Mouse (Mus musculus): ENCODE measurements around the gene 1500009L16Rik.

1500009L16Rik gene

DNA sequence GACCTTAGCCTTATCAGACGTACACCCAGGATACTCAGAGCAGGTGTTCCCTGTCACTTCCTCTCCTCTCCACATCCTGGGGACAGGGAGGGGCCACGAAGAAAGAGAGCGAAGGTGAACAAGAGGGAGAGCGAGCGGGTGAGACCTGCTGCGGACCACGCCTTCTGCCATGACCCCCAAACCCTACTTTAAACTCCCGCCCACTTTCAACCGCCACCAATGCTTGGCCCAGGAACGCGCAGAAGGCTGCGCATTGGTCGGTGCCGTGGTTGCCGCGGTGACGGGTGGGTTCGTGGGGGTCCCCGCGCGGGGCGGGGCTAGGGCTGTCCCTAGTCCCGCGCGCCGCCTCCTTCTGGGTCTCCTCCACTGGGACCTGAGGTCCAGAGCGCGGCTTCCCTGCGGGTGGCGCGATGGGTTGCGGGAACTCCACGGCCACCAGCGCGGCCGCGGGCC, at the start of gene 1500009L16Rik:
TSS of gene 1500009L16Rik (plus strand) at position 287 of the 453 bp plus-strand sequence.
- POLR2A ChIA-PET = interaction anchor here in 2 of 4 experiments (1.0 to 3.6 kb wide), 6 partner anchors 9 to 74 kb away, joined by 3 to 9 read pairs (median 3); partner anchors contain the start of gene Appl2 (in 1 of the 2)

DNA sequence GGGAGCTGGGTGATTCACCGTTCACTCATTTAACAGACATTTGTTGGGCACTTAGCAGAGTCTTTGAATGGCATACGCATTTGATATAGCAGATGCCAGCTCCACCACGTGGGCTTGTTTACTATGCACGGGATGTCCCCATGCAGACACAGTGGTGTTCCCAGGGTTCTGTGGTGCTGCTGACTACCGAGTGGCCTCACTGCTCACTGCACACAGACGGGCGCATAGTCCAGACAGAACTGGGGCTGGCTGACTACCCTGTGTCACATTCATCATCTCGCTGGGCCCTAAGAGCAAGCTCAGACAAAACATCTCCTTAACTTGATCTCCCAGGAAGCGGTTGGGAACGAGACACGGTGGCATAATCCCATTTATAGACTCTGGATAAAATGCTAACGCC, 41.3 kb upstream of the 1500009L16Rik start:
- POLR2A ChIA-PET = no interaction called here

More for the DNA sequence above, at the start of gene 1500009L16Rik:
- CTCF ChIA-PET = interaction anchor here in 3 of 4 experiments (0.6 to 3.7 kb wide), 4 partner anchors 53 to 558 kb away, joined by 5 to 12 read pairs (median 7); no protein-coding TSS in a partner anchor

DNA sequence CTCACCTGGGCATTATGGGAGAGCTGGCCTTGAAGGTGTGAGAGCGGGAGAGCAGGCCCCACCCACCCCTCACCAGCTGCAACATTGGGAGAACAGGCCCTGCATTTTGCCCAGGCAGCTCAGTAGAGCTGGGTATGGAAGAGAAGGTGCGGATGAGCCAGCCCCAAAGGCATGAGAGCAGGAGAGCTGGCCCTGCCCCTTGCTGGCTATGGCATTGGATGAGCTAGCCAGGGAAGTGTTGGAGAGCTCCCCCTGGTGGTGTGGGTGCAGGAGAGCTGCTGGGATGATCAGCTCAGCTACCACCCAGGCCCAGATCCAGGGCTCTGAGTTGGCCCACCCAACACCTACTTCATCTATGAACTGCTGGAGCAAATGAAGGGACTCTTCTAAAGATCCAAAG, 34.5 kb upstream of the 1500009L16Rik start:
- POLR2A ChIA-PET = interaction anchor here in 2 of 4 experiments (0.6 to 1.2 kb wide), 3 partner anchors 40 to 247 kb away, joined by 3 to 4 read pairs (median 3); partner anchors contain the start of gene Appl2 (in 1 of the 2)
- CTCF ChIA-PET = interaction anchor here in 3 of 4 experiments (0.6 to 1.2 kb wide), 7 partner anchors 8 to 351 kb away, joined by 3 to 6 read pairs (median 3); no protein-coding TSS in a partner anchor

More for the DNA sequence above, 41.3 kb upstream of the 1500009L16Rik start:
- CTCF ChIA-PET = no interaction called here

DNA sequence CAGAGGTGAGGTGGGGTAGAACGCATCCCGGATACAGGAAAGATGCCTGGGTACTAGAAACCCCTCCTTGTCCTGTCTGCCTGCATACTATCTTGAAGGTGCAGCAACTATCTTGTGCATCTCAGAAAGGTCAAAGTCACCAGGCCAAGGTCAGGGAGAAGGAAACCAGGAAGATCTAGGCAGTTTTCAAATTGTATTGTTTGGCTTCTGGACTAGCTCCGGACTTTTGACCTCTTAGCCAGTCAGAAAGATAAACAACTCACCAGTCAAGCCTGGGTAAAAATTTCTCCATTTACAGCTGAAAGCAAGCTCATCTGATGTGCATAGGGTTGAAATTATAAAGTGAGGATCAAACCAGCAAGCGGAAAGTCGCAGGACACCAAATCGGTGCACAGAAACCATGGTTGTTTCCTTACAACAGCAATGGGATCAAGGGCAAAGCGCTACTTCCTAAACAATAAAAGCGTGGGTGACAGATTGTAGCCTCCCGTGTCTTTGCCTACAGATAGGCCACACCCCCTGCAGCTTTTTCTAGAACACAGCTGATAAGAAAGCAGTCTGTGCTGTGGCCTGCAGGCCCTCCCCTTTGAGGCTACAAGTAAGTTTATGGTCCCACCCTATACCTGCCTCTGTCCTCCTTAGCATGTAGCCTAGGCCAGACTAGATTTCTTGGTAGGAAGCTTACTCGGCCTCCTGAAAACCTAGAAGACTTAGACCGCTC, 30.3 kb upstream of the 1500009L16Rik start:
- POLR2A ChIA-PET = interaction anchor here in 1 of 4 experiments (0.8 to 1.1 kb wide), 2 partner anchors 16 to 23 kb away, joined by 3 read pairs; no protein-coding TSS in a partner anchor
- CTCF ChIA-PET = interaction anchor here in 2 of 4 experiments (0.5 to 1.2 kb wide), 3 partner anchors 32 to 36 kb away, joined by 3 read pairs; no protein-coding TSS in a partner anchor

DNA sequence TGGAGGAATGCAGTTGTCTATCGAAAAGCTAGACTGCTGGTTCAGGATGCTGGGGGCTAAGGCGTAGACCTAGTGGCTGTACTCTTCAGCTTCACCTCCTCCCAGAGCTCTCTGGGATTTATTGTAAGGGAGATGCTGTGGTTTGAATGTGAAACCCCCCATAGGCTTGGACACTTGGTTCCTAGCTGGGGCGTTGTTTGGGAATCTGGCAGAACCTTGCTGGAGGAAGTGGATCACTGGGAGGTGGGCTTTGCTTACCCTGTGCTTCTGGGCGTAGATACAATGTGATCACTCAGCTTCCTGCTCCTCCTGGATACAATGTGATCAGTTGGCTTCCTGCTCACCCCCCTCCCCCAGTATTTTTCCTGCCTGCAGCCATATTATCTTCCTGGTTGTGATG, 26.4 kb upstream of the 1500009L16Rik start:
- ChIA-PET CTCF (interaction anchor here in 3 of 4 experiments (0.8 to 1.7 kb wide), 4 partner anchors 9 to 36 kb away, joined by 3 to 5 read pairs (median 4); no protein-coding TSS in a partner anchor), POLR2A (interaction anchor here in 2 of 4 experiments (0.5 to 1.1 kb wide), 6 partner anchors 11 to 684 kb away, joined by 3 to 4 read pairs (median 4); no protein-coding TSS in a partner anchor)

DNA sequence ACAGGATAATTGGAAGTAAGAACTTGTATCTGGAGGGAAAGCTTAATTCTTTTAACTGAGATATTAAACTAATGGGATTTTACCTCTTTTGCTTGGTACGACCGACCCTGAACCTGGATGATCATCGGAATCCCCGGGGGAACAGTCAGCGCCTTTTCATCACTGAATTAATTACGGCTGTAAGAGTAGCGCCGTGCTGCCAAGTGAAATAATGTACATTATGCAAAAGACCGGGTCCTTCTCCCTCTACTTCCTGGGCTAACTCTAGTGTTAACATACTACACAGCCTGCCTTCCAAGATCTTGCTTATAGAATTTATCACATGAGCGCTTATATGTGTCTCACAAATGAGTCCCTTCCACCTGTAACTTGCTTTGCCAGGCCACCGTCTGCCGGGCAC, 16.0 kb upstream of the 1500009L16Rik start:
- CTCF ChIA-PET = no interaction called here
- POLR2A ChIA-PET = interaction anchor here in 1 of 4 experiments (1.2 to 1.6 kb wide), 4 partner anchors 9 to 32 kb away, joined by 3 to 5 read pairs (median 4); no protein-coding TSS in a partner anchor

DNA sequence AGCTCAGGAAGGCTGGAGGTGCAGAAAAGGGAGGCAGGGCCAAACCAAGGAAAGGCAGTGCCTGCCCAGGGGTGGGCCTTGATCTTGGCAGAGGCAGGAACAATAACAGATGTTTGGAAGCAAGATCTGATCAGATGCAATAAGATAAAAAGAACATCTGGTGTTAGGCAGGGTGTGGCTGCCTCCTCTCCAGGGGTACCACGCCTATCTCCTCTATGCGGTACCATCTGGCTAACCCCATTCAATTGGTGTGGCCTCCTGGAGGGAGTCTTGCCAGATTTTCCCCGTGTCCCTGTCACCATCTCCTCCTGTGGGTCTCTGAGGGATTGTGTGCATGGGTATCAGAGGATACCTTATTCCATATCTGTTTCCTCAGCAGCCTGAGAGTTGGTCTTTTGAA, 12.7 kb upstream of the 1500009L16Rik start:
- ChIA-PET POLR2A (interaction anchor here in 1 of 4 experiments (1.0 kb wide), 1 partner anchor 14 kb away, joined by 3 read pairs; no protein-coding TSS in a partner anchor), CTCF (no interaction called here)

DNA sequence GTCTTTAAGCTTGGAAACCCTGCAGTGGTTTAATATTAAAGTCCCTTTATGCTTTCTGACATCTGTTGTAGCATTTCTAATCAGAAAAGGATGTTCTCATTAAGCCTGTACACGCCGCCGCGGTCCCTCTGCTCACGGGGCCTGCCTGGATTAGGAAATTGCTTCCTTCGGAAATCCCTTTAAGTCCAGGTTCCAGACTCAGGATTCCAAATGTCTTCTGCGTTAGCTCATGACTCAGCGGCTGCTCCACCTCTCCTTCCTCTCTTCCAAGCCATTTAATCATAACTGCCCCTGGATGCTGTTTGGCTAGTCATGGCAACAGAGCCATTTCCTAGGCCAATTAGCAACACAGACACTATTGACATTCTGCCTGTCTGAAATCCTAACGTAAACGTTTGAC, 10.9 kb upstream of the 1500009L16Rik start:
- POLR2A ChIA-PET = interaction anchor here in 3 of 4 experiments (0.6 to 1.3 kb wide), 6 partner anchors 9 to 948 kb away, joined by 3 to 5 read pairs (median 4); partner anchors contain the start of gene Nfyb (in 1 of the 3)
- CTCF ChIA-PET = interaction anchor here (0.6 to 1.7 kb wide), 4 partner anchors 13 to 518 kb away, joined by 3 to 6 read pairs (median 4); no protein-coding TSS in a partner anchor

DNA sequence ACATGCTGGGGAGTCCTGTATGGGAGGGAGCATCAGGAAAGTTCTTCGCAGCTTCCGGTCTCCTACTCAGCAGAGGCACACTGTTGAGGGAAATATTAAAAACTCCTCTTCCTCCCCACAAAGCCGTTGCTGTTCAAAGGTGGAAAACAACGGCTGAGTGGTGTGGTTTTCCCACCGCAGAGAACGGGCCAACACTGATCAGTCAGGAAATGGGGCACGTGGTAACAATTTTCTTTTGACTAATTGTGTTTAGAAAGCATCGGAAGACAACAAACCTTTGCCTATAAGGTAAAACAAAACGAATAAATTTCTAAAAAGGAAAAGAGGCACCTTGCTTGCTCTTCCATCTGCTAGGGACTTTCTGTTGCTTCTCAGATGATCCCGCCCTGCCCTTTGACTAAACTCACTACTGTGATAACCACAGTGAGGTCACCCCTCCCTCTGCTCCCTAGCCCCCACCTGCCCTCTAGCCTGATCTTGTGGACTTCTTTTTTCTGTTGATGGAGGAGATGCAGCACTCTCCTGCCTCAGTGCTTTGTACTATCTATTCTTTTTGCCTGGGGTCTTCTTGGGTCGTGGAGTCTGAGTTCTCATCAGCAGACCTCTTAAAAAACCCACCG, 3.7 kb upstream of the 1500009L16Rik start:
- POLR2A ChIA-PET = interaction anchor here in 1 of 4 experiments (1.0 kb wide), 1 partner anchor 13 kb away, joined by 3 read pairs; no protein-coding TSS in a partner anchor
- CTCF ChIA-PET = no interaction called here

DNA sequence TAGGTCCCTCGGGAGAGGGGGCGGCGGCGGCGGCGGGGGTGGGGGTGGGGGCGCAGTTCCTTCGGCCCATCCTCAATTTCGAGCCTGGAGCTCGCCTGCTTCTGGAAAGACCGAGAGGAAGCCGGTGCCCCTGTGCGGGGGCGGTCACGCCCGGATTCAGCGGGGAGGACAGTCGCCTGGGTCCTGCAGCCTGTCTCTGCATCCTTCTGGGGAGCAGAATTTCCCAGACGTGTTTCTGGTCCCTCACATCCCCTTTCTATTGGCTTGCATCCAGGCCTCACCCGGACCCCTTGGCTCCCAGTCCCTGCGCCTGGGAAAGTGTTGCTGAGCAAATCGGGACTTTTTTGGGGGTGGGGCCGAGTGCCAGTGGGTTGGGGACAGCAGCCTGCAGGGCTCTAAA, 390 bp downstream of the 1500009L16Rik start:
- CTCF ChIA-PET = interaction anchor here in 2 of 4 experiments (1.0 to 3.7 kb wide), 5 partner anchors 25 to 63 kb away, joined by 5 to 12 read pairs (median 5); no protein-coding TSS in a partner anchor
- POLR2A ChIA-PET = interaction anchor here in 2 of 4 experiments (1.0 to 3.6 kb wide), 10 partner anchors 10 to 189 kb away, joined by 3 to 9 read pairs (median 3); partner anchors contain the start of genes Aldh1l2 (in 1 of the 2) and Appl2 (in 1 of the 2)

DNA sequence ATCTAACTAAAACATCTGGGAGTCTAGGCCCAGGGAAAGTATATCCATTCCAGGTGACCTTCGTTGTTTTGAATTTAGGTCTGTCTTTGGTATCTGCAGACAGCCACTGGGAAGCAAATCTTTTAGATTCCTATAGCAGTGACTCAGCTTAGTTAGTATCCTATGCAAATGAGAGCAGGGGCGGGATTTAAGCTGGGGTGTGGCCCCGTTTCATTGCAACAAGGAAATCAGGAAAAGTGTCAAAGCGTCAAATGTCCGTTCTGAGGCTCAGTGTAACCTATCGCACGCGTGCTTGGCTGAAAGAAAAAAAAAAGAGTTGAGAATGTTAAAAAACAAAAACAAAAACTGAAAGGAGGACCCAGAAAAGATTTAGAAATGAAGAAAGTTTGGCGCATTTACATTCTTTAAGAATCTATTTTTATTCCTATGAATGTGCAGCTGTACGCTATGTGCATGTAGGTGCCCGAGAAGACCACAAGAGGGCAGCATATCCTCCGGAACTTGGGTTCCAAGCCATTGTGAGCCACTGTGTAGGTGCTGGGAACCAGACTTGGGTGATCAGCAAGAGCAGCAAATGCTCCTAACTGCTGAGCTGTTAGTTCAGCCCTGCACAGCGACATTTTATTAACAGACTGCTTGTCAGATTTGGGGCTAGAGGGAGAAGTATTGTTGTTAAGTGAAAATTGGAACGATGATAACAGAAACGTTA, 1.8 kb downstream of the 1500009L16Rik start:
- CTCF ChIA-PET = interaction anchor here in 3 of 4 experiments (0.6 to 3.7 kb wide), 12 partner anchors 8 to 1186 kb away, joined by 3 to 12 read pairs (median 4); no protein-coding TSS in a partner anchor
- POLR2A ChIA-PET = interaction anchor here (0.6 to 3.6 kb wide), 11 partner anchors 8 to 513 kb away, joined by 3 to 11 read pairs (median 5); partner anchors contain the start of gene Aldh1l2 (in 1 of the 4)

DNA sequence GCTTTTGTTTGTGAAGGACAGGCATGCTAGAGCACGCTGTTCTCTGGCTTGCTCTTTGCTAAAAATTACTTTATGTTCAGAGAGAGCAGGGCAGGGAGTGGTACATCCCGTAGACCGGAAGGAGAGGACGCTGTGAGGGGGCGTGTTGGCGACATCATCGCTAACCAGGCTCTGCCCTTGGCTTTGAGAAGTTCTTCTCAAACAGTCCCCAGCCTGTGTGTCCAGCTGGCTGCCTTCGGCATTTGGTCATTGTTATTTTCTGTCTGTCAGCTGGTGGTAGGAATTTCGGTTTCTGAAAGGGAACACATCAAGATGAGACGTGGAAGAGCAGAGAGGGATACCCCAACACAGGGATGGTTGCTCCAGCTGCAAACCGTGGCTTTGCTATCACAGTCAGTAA, 3.5 kb downstream of the 1500009L16Rik start:
- ChIA-PET POLR2A (interaction anchor here in 1 of 4 experiments (1.1 to 1.2 kb wide), 2 partner anchors 21 to 50 kb away, joined by 3 to 4 read pairs; no protein-coding TSS in a partner anchor), CTCF (no interaction called here)

DNA sequence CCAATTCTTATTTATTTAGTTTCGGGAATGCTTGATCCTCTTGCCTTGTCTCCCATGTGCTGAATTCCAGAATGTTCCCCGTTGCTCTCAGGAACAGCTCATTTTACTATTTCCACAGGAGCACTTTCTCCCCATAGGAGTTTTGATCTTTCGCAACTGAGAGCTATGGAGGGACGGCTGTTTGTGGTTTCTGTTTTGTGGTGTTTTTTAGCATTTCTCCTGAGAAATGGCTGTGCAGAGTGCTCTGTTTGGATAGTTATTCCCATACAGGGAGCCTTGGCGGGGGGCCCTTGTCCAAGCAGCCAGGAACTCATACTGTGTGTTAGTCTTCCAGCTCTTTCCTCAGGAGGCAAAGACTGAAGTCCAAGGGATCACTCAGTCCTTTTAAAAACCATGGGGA, 5.2 kb downstream of the 1500009L16Rik start:
- CTCF ChIA-PET = interaction anchor here (0.5 to 2.3 kb wide), 6 partner anchors 10 to 48 kb away, joined by 3 to 10 read pairs (median 6); no protein-coding TSS in a partner anchor

DNA sequence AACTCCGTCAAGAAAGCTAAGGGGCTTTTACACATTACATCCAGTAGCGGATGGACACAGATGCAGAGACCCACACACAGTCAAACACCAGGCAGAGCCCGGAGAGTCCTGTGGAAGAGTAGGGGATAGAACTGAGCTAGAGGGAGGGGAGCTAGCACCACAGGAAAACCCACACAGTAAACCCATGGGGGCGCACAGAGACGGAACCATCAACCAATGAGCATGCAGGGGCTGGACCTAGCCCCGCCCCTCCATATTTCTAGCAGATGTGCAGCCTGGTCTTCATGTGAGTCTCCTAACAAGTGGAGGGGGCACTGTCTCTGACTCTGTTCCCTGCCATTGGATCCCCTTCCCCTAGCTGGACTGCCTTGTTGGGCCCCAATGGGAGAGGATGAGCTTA, 5.9 kb downstream of the 1500009L16Rik start:
- ChIA-PET CTCF (interaction anchor here (0.5 to 2.3 kb wide), 15 partner anchors 10 to 819 kb away, joined by 3 to 10 read pairs (median 5); partner anchors contain the start of gene Aldh1l2 (in 1 of the 4)), POLR2A (interaction anchor here in 2 of 4 experiments (0.8 to 1.9 kb wide), 10 partner anchors 11 to 107 kb away, joined by 3 to 7 read pairs (median 3); no protein-coding TSS in a partner anchor)

More for the DNA sequence above, 5.2 kb downstream of the 1500009L16Rik start:
- POLR2A ChIA-PET = interaction anchor here in 3 of 4 experiments (0.6 to 1.5 kb wide), 4 partner anchors 12 to 36 kb away, joined by 3 to 5 read pairs (median 4); no protein-coding TSS in a partner anchor

DNA sequence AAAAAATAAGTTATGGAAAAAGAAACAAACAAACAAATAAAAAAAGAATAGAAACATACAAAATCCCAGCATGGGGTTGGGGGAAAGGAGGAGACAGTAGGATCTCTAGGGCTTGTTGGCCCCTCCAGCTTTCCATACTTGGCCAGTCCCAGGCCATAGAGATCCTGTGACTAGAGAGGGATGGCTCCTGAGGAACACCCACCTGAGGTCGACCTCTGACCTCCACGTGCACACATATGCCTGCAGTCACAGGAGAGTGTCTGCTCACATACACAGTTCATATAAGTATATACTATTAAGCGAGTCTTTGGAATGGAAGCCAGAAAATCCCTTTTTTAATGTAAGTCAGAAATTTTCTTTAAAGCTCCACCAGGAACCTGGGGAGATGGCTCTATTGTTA, 6.4 kb downstream of the 1500009L16Rik start:
- CTCF ChIA-PET = interaction anchor here (0.5 to 2.3 kb wide), 34 partner anchors 9 to 820 kb away, joined by 3 to 10 read pairs (median 4); partner anchors contain the start of genes Appl2 (in 2 of the 4) and Aldh1l2 (in 1 of the 4)
- POLR2A ChIA-PET = interaction anchor here in 3 of 4 experiments (0.6 to 1.9 kb wide), 13 partner anchors 14 to 618 kb away, joined by 3 to 7 read pairs (median 3); no protein-coding TSS in a partner anchor

DNA sequence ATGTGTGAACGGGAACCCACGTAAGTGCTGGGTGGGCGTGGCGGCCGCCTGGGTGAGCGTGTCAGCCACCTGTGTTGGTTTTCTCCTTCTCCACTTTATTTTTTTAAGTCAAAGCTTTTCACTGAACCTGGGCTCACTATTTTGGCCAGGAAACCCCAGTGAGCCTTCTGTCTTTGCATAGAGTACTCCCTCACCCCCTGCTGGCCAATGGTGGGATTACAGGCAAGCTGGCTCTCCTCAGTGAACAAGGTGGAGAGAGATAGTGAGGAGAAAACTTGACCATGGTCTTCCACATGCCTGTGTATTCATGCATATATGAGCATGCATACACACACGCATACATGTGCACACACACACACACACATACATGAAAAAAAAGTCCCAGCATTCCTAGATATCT, 6.8 kb downstream of the 1500009L16Rik start:
- ChIA-PET POLR2A (interaction anchor here (0.5 to 1.9 kb wide), 15 partner anchors 10 to 617 kb away, joined by 3 to 7 read pairs (median 3); no protein-coding TSS in a partner anchor), CTCF (interaction anchor here (0.6 to 2.3 kb wide), 37 partner anchors 8 to 820 kb away, joined by 3 to 10 read pairs (median 4); partner anchors contain the start of genes Appl2 (in 2 of the 4) and Aldh1l2 (in 1 of the 4))

DNA sequence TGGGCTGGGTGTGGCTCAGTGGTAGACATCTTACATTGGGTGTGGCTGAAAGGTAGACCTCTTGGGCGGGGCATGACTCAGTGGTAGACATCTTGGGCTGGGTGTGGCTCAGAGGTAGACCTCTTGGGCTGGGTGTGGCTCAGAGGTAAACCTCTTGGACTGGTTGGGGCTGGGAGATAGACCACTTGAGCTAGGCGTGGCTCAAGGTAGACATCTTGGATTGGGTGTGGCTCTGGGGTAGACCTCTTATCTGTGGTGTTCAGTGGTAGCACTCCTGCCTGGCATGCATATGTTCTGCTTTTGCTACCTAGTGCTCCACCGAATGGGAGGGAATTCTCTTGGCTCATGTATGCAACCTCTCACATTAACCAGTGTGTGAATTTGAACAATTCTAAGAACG, 11.1 kb downstream of the 1500009L16Rik start:
- ChIA-PET CTCF (interaction anchor here in 1 of 4 experiments (0.6 kb wide), 2 partner anchors 183 to 268 kb away, joined by 6 to 8 read pairs; no protein-coding TSS in a partner anchor), POLR2A (interaction anchor here in 1 of 4 experiments (0.7 to 1.8 kb wide), 3 partner anchors 10 to 684 kb away, joined by 3 to 9 read pairs (median 3); partner anchors contain the start of gene 1500009L16Rik)

Data from embryonic stem cell, embryonic (primary cell).